Mouse (Mus musculus) embryonic facial prominence, embryonic 14.5 days (tissue): Measurements from ENCODE around the gene Gm20388. TPM values are rescaled to one million over a fixed set of nuclear protein-coding genes. Genes with fewer than 3 reads are reported as not detected.

Experiments used
- ATAC-seq: fragments of 200-750 bp; cut with Nextera tagmentation; 2 replicates; pipeline ENCODE4 v1.8.0; 2017; ENCODE audit warnings: low read depth, moderate number of reproducible peaks, moderate TSS enrichment
- DNase-seq: peaks from one replicate; pipeline ENCODE4 v3.0.0-alpha.2; 2015; ENCODE audit warnings: low spot score
- H3K27ac ChIP-seq: fragments of 300-500 bp; sonication (generic); replicated peaks from 2 replicates; pipeline ENCODE4 v1.5.1; 2014; ENCODE audit warnings: low read depth, mild to moderate bottlenecking, low read length, moderate library complexity
- H3K27me3 ChIP-seq: fragments of 300-500 bp; sonication (generic); replicated peaks from 2 replicates; pipeline ENCODE4 v1.6.1; 2014; ENCODE audit warnings: low read length; ENCODE audit not compliant: control insufficient read depth, insufficient read depth
- H3K36me3 ChIP-seq: fragments of 300-500 bp; sonication (generic); 2 replicates; pipeline ENCODE4 v1.6.1; 2014; ENCODE audit warnings: low read length, mixed read lengths; ENCODE audit not compliant: control insufficient read depth, insufficient read depth
- H3K4me1 ChIP-seq: fragments of 300-500 bp; sonication (generic); 2 replicates; pipeline ENCODE4 v1.6.1; 2014; ENCODE audit warnings: antibody characterized with exemption, low read length; ENCODE audit not compliant: control insufficient read depth, insufficient read depth
- H3K4me2 ChIP-seq: fragments of 300-500 bp; sonication (generic); 2 replicates; pipeline ENCODE4 v1.6.1; 2014; ENCODE audit warnings: low read depth, mild to moderate bottlenecking, low read length, moderate library complexity, mixed read lengths
- H3K4me3 ChIP-seq: fragments of 300-500 bp; sonication (generic); 2 replicates; pipeline ENCODE4 v1.5.1; 2014; ENCODE audit warnings: low read depth, mild to moderate bottlenecking, low read length
- H3K9ac ChIP-seq: fragments of 300-500 bp; sonication (generic); 2 replicates; pipeline ENCODE4 v1.6.1; 2014; ENCODE audit warnings: low read depth, mild to moderate bottlenecking, low read length, moderate library complexity, mixed read lengths
- H3K9me3 ChIP-seq: fragments of 300-500 bp; sonication (generic); 2 replicates; pipeline ENCODE4 v1.6.1; 2016; ENCODE audit warnings: low read length; ENCODE audit not compliant: control insufficient read depth
- WGBS: fragments of 180-500 bp; shearing (Covaris S2); extraction: QIAGEN DNeasy Blood & Tissue Kit; methylation state at CpG from one replicate; pipeline ENCODE4 v1.1.7; 2014; 5-methylcytosine and 5-hydroxymethylcytosine counted together
- polyA plus RNA-seq: library from polyadenylated mRNA; unstranded; fragments of >200 nt; fragmentation: Nextera tagmentation; extraction: Ambion mirVana; gene quantifications from 2 replicates; pipeline ENCODE4 v1.2.1, GENCODE M21; 2014

The Gm20388 gene
- polyA plus RNA-seq, 1 experiment from 2014 or later, result not detected

DNA sequence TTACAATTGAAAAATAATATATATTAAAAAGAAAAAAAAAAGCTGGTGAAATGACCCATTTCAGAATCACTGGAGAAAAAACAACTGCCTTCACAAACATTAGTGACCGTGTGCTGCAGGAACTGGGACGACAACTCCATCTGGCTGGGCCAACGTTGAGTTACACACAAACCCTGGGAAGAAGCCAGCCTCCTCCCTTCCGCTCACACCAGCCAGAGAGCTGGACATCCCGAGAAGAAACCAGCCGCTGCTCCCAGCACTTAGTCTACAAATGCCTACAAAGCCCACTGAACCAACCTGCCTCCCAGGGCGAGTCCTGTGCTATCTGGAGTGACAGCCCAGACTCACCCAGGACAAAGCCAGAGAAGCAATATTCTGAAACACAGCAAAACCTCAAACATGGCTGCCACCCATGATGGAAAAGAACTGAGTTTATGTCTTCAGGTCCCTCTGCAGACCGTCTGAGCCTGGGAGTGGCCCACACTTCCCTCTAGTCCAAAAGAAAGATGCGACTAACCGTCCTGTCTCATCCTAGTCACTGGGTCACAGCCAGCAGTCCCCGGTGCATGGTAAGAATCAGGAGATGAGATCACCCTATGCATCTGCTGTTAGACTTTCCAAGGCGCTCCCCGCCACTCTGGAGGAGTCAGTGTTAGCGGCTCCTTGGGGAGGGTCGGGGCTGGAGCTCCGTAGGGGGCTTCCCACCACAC lies 1651.2 kb downstream of the Gm20388 start:
- WGBS, result 86% methylated on average over 16 of the region's 16 CpGs
- H3K4me3 ChIP-seq, result no peak overlapping the region
- no peaks in the 10 kb centered on the region for H3K9me3 ChIP-seq
- no peak for ATAC-seq
- no peak for DNase-seq
- no peaks in the 10 kb centered on the region for H3K27me3 ChIP-seq
- H3K9ac ChIP-seq, result no peak overlapping the region
- peaks cover 42% of the 10 kb centered on the region; the same call in 1 of the 2 replicates for H3K36me3 ChIP-seq
- no peak overlapping the region for H3K4me2 ChIP-seq
- H3K4me1 ChIP-seq, result no peaks in the 10 kb centered on the region
- H3K27ac ChIP-seq, result no peak overlapping the region

DNA sequence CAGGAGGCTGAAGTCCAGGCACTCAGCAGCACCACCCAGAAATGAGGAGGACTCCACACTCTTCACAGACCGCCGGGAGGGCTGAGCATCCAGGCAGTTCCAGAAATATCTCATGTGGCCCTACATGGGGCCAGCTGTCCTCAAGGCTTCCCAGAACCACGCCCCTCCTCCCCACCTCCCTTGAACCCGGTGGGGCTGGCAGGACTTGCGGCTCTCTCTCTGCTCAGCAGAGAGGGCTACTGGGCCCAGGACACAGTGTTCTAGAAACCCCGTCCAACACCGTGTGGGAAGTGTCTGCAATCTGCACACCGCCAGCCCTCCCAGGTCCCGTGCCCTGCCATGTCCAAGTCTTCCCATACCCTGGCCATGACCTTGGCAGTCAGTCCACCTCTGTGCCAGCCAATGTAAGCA lies 1652.3 kb downstream of the Gm20388 start:
- H3K4me2 ChIP-seq, result no peak overlapping the region
- ATAC-seq (no peak), DNase-seq (no peak)
- no peaks in the 10 kb centered on the region for H3K9me3 ChIP-seq
- no peaks in the 10 kb centered on the region for H3K4me1 ChIP-seq
- H3K9ac ChIP-seq, result no peak overlapping the region
- H3K4me3 ChIP-seq, result no peak overlapping the region
- H3K27ac ChIP-seq, result no peak overlapping the region
- peaks cover 39% of the 10 kb centered on the region; the same call in 1 of the 2 replicates for H3K36me3 ChIP-seq
- H3K27me3 ChIP-seq, result no peaks in the 10 kb centered on the region
- WGBS, result 79% methylated on average over 9 of the region's 9 CpGs

DNA sequence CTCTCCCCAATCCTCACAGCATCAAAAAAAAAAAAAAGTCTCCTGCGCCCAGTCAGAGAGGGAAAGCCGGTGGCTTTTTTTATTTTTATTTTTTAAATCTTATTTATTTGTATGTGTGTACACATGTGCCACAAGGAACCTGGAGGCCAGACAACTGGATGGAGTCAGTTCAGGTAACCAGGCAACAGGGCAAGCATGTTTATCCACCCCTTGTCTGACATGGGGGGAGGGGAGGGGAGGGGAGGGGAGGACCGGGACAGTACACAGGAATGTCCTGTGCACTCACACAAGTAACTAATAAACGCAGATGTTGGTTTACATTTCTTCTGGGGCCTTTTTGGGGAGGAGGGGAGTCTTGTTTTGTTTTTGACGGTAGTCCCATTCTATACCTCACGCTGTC lies 1653.1 kb downstream of the Gm20388 start:
- Histone ChIP-seq H3K36me3 (peaks cover 33% of the 10 kb centered on the region; the same call in 1 of the 2 replicates), H3K27ac (no peak overlapping the region), H3K4me2 (no peak overlapping the region), H3K9ac (no peak overlapping the region), H3K9me3 (no peaks in the 10 kb centered on the region), H3K4me3 (no peak overlapping the region), H3K27me3 (no peaks in the 10 kb centered on the region), H3K4me1 (no peaks in the 10 kb centered on the region)
- no peak for ATAC-seq
- WGBS, result 72% methylated on average over 6 of the region's 6 CpGs
- no peak for DNase-seq

DNA sequence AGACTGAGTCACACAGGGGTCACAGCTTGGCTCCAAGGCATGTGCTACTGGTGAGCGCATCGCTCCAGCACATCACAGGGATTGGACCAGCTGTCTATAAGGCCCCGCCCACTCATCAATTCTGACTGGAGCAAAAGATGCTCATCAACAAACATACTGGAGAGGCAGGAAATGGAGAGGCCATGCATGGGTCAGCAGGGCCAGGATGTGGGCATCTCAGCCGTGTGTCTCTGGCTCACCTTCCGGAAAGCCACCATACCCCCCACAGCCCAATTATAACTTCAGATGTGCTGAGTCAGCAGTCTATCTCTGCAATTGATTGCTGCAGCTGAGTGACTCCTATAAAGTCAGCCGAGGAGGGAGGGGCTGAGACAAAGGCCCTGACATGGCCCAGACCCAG lies 1657.7 kb downstream of the Gm20388 start:
- no peak overlapping the region for H3K4me3 ChIP-seq
- H3K9ac ChIP-seq, result no peak overlapping the region
- H3K36me3 ChIP-seq, result 0 out of 2 replicates have a peak, but pooled peaks cover 14% of the 10 kb centered on the region
- H3K9me3 ChIP-seq, result no peaks in the 10 kb centered on the region
- WGBS, result 66% methylated on average over 6 of the region's 6 CpGs
- H3K27ac ChIP-seq, result no peak overlapping the region
- H3K4me2 ChIP-seq, result no peak overlapping the region
- ATAC-seq, result no peak
- H3K4me1 ChIP-seq, result no peaks in the 10 kb centered on the region
- DNase-seq, result no peak
- H3K27me3 ChIP-seq, result no peaks in the 10 kb centered on the region

DNA sequence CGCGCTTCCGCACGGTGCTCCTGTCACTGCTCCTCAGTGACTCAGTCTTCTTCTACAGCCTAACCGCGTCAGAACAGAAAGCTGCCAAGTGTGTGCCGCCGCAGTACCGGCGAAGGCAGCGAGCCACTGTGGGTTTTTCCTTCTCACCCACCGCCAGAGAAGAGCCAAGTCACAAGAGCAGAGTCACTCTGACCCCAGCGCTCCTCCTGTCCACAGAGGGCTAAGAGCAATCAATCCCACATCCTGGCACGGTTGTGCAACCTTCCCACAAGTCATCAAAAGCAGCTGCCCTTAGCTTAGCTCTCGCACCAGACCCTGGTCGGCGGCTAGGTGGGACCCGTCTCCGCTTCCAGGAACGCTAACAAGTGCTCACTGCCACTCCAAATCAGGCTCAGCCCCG lies 1659.7 kb downstream of the Gm20388 start:
- Histone ChIP-seq H3K4me1 (no peaks in the 10 kb centered on the region), H3K4me3 (no peak overlapping the region), H3K27me3 (no peaks in the 10 kb centered on the region), H3K4me2 (no peak overlapping the region), H3K27ac (no peak overlapping the region), H3K9me3 (no peaks in the 10 kb centered on the region), H3K36me3 (0 out of 2 replicates have a peak, but pooled peaks cover 8% of the 10 kb centered on the region), H3K9ac (no peak overlapping the region)
- no peak for ATAC-seq
- DNase-seq, result no peak
- 76% methylated on average over 21 of the region's 21 CpGs for WGBS

DNA sequence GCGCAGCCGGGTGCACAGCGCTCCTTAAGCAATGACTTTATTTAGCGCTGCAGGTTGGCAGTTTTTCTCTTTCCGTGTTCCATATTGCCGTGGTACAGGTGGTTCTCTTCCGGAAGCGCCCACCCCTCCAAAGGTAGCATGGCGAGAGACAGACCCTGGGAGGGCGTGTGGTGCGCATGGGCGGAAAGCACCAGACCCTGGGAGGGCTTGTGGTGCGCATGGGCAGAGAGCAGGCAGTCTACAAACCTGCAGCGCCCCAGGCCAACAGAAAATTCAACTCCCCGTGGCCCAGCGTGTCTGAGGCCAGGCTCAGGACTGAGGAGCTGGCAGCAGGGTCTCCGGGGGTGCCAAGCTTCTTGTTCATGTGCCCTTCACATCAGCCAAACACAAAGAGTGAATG lies 1660.2 kb downstream of the Gm20388 start:
- Histone ChIP-seq H3K4me2 (no peak overlapping the region), H3K4me1 (no peaks in the 10 kb centered on the region), H3K27ac (no peak overlapping the region), H3K36me3 (0 out of 2 replicates have a peak, but pooled peaks cover 3% of the 10 kb centered on the region), H3K27me3 (no peaks in the 10 kb centered on the region), H3K9ac (no peak overlapping the region), H3K4me3 (no peak overlapping the region), H3K9me3 (no peaks in the 10 kb centered on the region)
- DNase-seq (no peak), ATAC-seq (no peak)
- WGBS, result 79% methylated on average over 17 of the region's 17 CpGs

DNA sequence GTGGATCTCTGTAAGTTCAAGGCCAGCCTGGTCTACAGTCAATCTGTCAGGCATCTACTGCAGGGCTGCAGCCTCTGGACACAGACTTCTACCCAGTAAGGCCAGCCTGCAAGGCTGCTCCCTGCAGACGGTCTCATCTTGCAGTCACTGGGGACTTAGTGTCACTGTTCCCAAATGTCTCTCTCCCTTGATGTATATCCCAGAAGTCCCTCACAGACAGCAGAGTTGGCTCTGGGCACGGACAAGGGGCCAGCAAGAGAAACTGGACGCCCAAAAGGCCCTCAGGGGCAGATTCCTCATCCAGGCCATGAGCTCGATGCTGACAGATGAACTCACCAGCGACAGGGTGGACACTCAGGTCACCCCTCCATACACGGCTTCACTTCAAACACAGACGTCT lies 1661.5 kb downstream of the Gm20388 start:
- peaks cover 13% of the 10 kb centered on the region for H3K4me1 ChIP-seq
- H3K27me3 ChIP-seq, result no peaks in the 10 kb centered on the region
- no peak for ATAC-seq
- H3K4me3 ChIP-seq, result no peak overlapping the region
- no peak for DNase-seq
- no peak overlapping the region for H3K27ac ChIP-seq
- no peaks in the 10 kb centered on the region for H3K9me3 ChIP-seq
- no peak overlapping the region for H3K4me2 ChIP-seq
- 68% methylated on average over 7 of the region's 7 CpGs for WGBS
- H3K36me3 ChIP-seq, result no peaks in the 10 kb centered on the region
- no peak overlapping the region for H3K9ac ChIP-seq

DNA sequence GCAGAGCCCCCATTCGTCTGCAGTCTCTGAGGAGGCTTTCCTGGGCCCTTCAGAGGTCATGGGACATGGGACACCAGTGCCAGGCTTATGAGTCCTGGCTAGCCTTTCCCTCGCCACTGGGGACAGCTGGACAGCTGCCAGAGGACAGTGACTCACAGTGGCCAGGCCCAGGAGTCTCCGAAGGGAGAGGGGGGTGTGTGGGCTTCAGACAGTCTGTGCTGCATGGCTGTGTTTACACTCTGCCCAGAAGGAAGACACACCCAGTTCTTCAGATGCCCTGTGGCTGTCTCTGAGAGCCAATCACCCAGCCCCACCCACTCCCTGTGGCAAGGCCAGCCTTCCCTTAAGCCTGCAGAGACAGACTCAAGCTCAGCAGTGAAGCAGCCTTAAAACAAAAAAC lies 1662.6 kb downstream of the Gm20388 start:
- Histone ChIP-seq H3K27ac (no peak overlapping the region), H3K4me1 (peaks cover 18% of the 10 kb centered on the region), H3K36me3 (no peaks in the 10 kb centered on the region), H3K9ac (no peak overlapping the region), H3K4me2 (no peak overlapping the region), H3K9me3 (no peaks in the 10 kb centered on the region), H3K27me3 (no peaks in the 10 kb centered on the region), H3K4me3 (no peak overlapping the region)
- WGBS, result 39% methylated on average over 3 of the region's 3 CpGs
- peak; percentile 65 for DNase-seq
- peak; percentile 32 for ATAC-seq

DNA sequence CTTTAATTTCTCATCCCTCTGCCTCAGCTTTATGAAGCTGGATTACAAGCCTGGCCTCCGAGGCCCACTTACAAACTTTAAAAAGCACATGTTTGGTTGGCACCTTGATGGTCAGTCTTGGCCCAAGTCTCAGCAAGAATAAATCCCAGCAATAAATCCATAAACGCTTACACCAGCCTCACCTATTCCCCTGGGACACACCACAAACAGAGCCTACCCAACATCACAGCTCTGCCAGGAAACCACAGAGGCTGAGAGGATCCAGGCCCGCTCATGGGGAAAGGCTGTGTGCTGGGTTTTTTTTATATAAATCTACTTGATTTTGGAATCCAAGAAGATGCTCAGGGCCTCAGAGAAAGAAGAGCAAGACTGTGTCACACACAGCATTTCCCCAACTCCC lies 1665.0 kb downstream of the Gm20388 start:
- H3K4me3 ChIP-seq, result no peak overlapping the region
- no peaks in the 10 kb centered on the region for H3K36me3 ChIP-seq
- WGBS, result 74% methylated on average over 3 of the region's 3 CpGs
- no peaks in the 10 kb centered on the region for H3K9me3 ChIP-seq
- ATAC-seq (no peak), DNase-seq (no peak)
- peaks cover 18% of the 10 kb centered on the region for H3K4me1 ChIP-seq
- no peak overlapping the region for H3K4me2 ChIP-seq
- no peak overlapping the region for H3K27ac ChIP-seq
- no peak overlapping the region for H3K9ac ChIP-seq
- no peaks in the 10 kb centered on the region for H3K27me3 ChIP-seq
